Mouse (Mus musculus) kidney, postnatal 4 days (tissue): ENCODE results near the gene Gopc.
"Not testable (repeated sequence)": the region's sequence is repeated elsewhere in the genome, so short reads cannot be mapped to it uniquely, and the experiment has no call there.

Experiments used
- DNase-seq, 2 experiments: peaks; one replicate each; pipeline ENCODE4 v3.0.0; 2021; ENCODE audit warnings: mixed read lengths in 2 of 2

Gopc gene

GRCm38 (mm10) chr10:52384823-52385610, 3.1 kb upstream of the Gopc start:
- DNase-seq = peak; percentile 65 to 71

GRCm38 (mm10) chr10:52383522-52383921, 1.6 kb upstream of the Gopc start:
- no peak for DNase-seq

- DNase-seq = no peak
These were observed 1.1 kb upstream of the Gopc start for GRCm38 (mm10) chr10:52383022-52383421.

GRCm38 (mm10) chr10:52381321-52381801, 563 bp downstream of the Gopc start:
- no peak for DNase-seq

GRCm38 (mm10) chr10:52377813-52378212, 4.1 kb downstream of the Gopc start:
- DNase-seq = no peak

GRCm38 (mm10) chr10:52376422-52376821, 5.5 kb downstream of the Gopc start:
- DNase-seq = no peak

GRCm38 (mm10) chr10:52374651-52375050, 7.3 kb downstream of the Gopc start:
- DNase-seq = no peak

GRCm38 (mm10) chr10:52373834-52374233, 8.1 kb downstream of the Gopc start:
- no peak for DNase-seq

GRCm38 (mm10) chr10:52368376-52368775, 13.5 kb downstream of the Gopc start:
- no peak for DNase-seq

- no peak for DNase-seq
These were observed 20.9 kb downstream of the Gopc start for GRCm38 (mm10) chr10:52360862-52361609.

- no peak for DNase-seq
These were observed 21.6 kb downstream of the Gopc start for GRCm38 (mm10) chr10:52360241-52360735.

- DNase-seq = no peak
These were observed 23.5 kb downstream of the Gopc start, which contains the start of gene Gm26741 for GRCm38 (mm10) chr10:52358467-52358866. Gene Gm26741, plus strand, starts transcription at chr10:52358767.

GRCm38 (mm10) chr10:52353184-52353583, 28.7 kb downstream of the Gopc start:
- peak; percentile 27 to 37 for DNase-seq

- peak in 1 of 2 experiments; percentile 9 for DNase-seq
These were observed 38.6 kb downstream of the Gopc start for GRCm38 (mm10) chr10:52343324-52343723.

GRCm38 (mm10) chr10:52331007-52331406, 50.9 kb downstream of the Gopc start:
- DNase-seq = peak; percentile 34 to 39

GRCm38 (mm10) chr10:52321918-52322317, 60.0 kb downstream of the Gopc start:
- DNase-seq = no peak

GRCm38 (mm10) chr10:52319506-52320286, 62.2 kb downstream of the Gopc start:
- peak in 1 of 2 experiments; percentile 5 for DNase-seq

- DNase-seq = peak; percentile 50 to 70
These were observed 72.7 kb downstream of the Gopc start for GRCm38 (mm10) chr10:52309196-52309595.

- DNase-seq = peak; percentile 13 to 14
These were observed 77.3 kb downstream of the Gopc start for GRCm38 (mm10) chr10:52304574-52304973.

GRCm38 (mm10) chr10:52302271-52302670, 79.7 kb downstream of the Gopc start:
- DNase-seq = no peak

- DNase-seq = no peak
These were observed 80.2 kb downstream of the Gopc start for GRCm38 (mm10) chr10:52301766-52302165.

- not testable (repeated sequence) for DNase-seq
These were observed 83.4 kb downstream of the Gopc start for GRCm38 (mm10) chr10:52298568-52298967.

GRCm38 (mm10) chr10:52295934-52296333, 86.0 kb downstream of the Gopc start:
- no peak for DNase-seq
